Mouse (Mus musculus): Measurements from ENCODE around the gene Pvalb. TPM values are rescaled to one million over a fixed set of nuclear protein-coding genes. Genes with fewer than 3 reads are reported as not detected.

Gene Pvalb
- polyA plus RNA-seq, 1 experiment from 2014 or later = 0.50 TPM

- 84% methylated on average over 4 of the region's 5 CpGs for WGBS (ENCODE audit: insufficient replicate concordance)
These were observed 47.9 kb downstream of the Pvalb start for GRCm38 (mm10) chr15:78158335-78158734.

GRCm38 (mm10) chr15:78157824-78158223, 48.4 kb downstream of the Pvalb start:
- H3K4me1 ChIP-seq (ENCODE audit: control insufficient read depth, insufficient read depth, low read length) = no peaks in the 10 kb centered on the region
- no peak overlapping the region for H3K4me2 ChIP-seq
- no peak overlapping the region for H3K4me3 ChIP-seq (ENCODE audit: low read depth, low read length)
- 68% methylated on average over 4 of the region's 4 CpGs for WGBS (ENCODE audit: insufficient replicate concordance)
- no peak overlapping the region for H3K27ac ChIP-seq (ENCODE audit: low read depth, low read length)
- ATAC-seq (replicated peaks; ENCODE audit: insufficient number of reproducible peaks, low FRiP score, low TSS enrichment) = no peak
- no peaks in the 10 kb centered on the region for H3K36me3 ChIP-seq (ENCODE audit: control insufficient read depth, insufficient read depth, low read length)
- no peaks in the 10 kb centered on the region; the same call in 1 of the 2 replicates for H3K27me3 ChIP-seq (ENCODE audit: control insufficient read depth, insufficient read depth, low read length)
- no peaks in the 10 kb centered on the region for H3K9me3 ChIP-seq (replicated peaks; ENCODE audit: control insufficient read depth, low read length)
- H3K9ac ChIP-seq (ENCODE audit: low read depth, low read length) = no peak overlapping the region

More at GRCm38 (mm10) chr15:78158335-78158734, 47.9 kb downstream of the Pvalb start:
- H3K9ac ChIP-seq (ENCODE audit: low read depth, low read length) = no peak overlapping the region
- no peaks in the 10 kb centered on the region; the same call in 1 of the 2 replicates for H3K27me3 ChIP-seq (ENCODE audit: control insufficient read depth, insufficient read depth, low read length)
- no peak overlapping the region for H3K4me3 ChIP-seq (ENCODE audit: low read depth, low read length)
- no peak overlapping the region for H3K4me2 ChIP-seq
- no peaks in the 10 kb centered on the region for H3K4me1 ChIP-seq (ENCODE audit: control insufficient read depth, insufficient read depth, low read length)
- no peaks in the 10 kb centered on the region for H3K9me3 ChIP-seq (replicated peaks; ENCODE audit: control insufficient read depth, low read length)
- no peak for ATAC-seq (replicated peaks; ENCODE audit: insufficient number of reproducible peaks, low FRiP score, low TSS enrichment)
- no peaks in the 10 kb centered on the region for H3K36me3 ChIP-seq (ENCODE audit: control insufficient read depth, insufficient read depth, low read length)
- no peak overlapping the region for H3K27ac ChIP-seq (ENCODE audit: low read depth, low read length)

- H3K36me3 ChIP-seq (ENCODE audit: control insufficient read depth, insufficient read depth, low read length) = no peaks in the 10 kb centered on the region
- H3K9me3 ChIP-seq (replicated peaks; ENCODE audit: control insufficient read depth, low read length) = no peaks in the 10 kb centered on the region
- H3K4me1 ChIP-seq (ENCODE audit: control insufficient read depth, insufficient read depth, low read length) = no peaks in the 10 kb centered on the region
- WGBS (ENCODE audit: insufficient replicate concordance) = 78% methylated on average over 8 of the region's 8 CpGs
- no peak overlapping the region for H3K4me3 ChIP-seq (ENCODE audit: low read depth, low read length)
- ATAC-seq (replicated peaks; ENCODE audit: insufficient number of reproducible peaks, low FRiP score, low TSS enrichment) = no peak
- no peak overlapping the region for H3K9ac ChIP-seq (ENCODE audit: low read depth, low read length)
- no peaks in the 10 kb centered on the region; the same call in 1 of the 2 replicates for H3K27me3 ChIP-seq (ENCODE audit: control insufficient read depth, insufficient read depth, low read length)
- no peak overlapping the region for H3K4me2 ChIP-seq
- no peak overlapping the region for H3K27ac ChIP-seq (ENCODE audit: low read depth, low read length)
These were observed 48.9 kb downstream of the Pvalb start for GRCm38 (mm10) chr15:78157330-78157729.

GRCm38 (mm10) chr15:78155421-78155820, 50.8 kb downstream of the Pvalb start:
- Histone ChIP-seq H3K4me2 (no peak overlapping the region), H3K27me3 (ENCODE audit: control insufficient read depth, insufficient read depth, low read length) (no peaks in the 10 kb centered on the region; the same call in 1 of the 2 replicates), H3K9ac (ENCODE audit: low read depth, low read length) (no peak overlapping the region), H3K4me1 (ENCODE audit: control insufficient read depth, insufficient read depth, low read length) (no peaks in the 10 kb centered on the region), H3K4me3 (ENCODE audit: low read depth, low read length) (no peak overlapping the region), H3K9me3 (replicated peaks; ENCODE audit: control insufficient read depth, low read length) (no peaks in the 10 kb centered on the region), H3K36me3 (ENCODE audit: control insufficient read depth, insufficient read depth, low read length) (no peaks in the 10 kb centered on the region), H3K27ac (ENCODE audit: low read depth, low read length) (no peak overlapping the region)
- ATAC-seq (replicated peaks; ENCODE audit: insufficient number of reproducible peaks, low FRiP score, low TSS enrichment) = no peak
- WGBS (ENCODE audit: insufficient replicate concordance) = 76% methylated on average over 6 of the region's 6 CpGs

GRCm38 (mm10) chr15:78153045-78153775, 53.0 kb downstream of the Pvalb start:
- H3K9ac ChIP-seq (ENCODE audit: low read depth, low read length) = no peak overlapping the region

GRCm38 (mm10) chr15:78148565-78148964, 57.6 kb downstream of the Pvalb start:
- Histone ChIP-seq H3K9me3 (replicated peaks; ENCODE audit: control insufficient read depth, low read length) (no peaks in the 10 kb centered on the region), H3K27ac (ENCODE audit: low read depth, low read length) (no peak overlapping the region), H3K4me3 (ENCODE audit: low read depth, low read length) (no peak overlapping the region), H3K36me3 (ENCODE audit: control insufficient read depth, insufficient read depth, low read length) (no peaks in the 10 kb centered on the region), H3K9ac (ENCODE audit: low read depth, low read length) (no peak overlapping the region), H3K4me1 (ENCODE audit: control insufficient read depth, insufficient read depth, low read length) (no peaks in the 10 kb centered on the region), H3K4me2 (no peak overlapping the region), H3K27me3 (ENCODE audit: control insufficient read depth, insufficient read depth, low read length) (no peaks in the 10 kb centered on the region)
- 60% methylated on average over 7 of the region's 7 CpGs for WGBS (ENCODE audit: insufficient replicate concordance)
- no peak for ATAC-seq (replicated peaks; ENCODE audit: insufficient number of reproducible peaks, low FRiP score, low TSS enrichment)

More at GRCm38 (mm10) chr15:78153045-78153775, 53.0 kb downstream of the Pvalb start:
- Histone ChIP-seq H3K27me3 (ENCODE audit: control insufficient read depth, insufficient read depth, low read length) (no peaks in the 10 kb centered on the region; the same call in 1 of the 2 replicates), H3K27ac (ENCODE audit: low read depth, low read length) (no peak overlapping the region), H3K36me3 (ENCODE audit: control insufficient read depth, insufficient read depth, low read length) (no peaks in the 10 kb centered on the region), H3K9me3 (replicated peaks; ENCODE audit: control insufficient read depth, low read length) (no peaks in the 10 kb centered on the region), H3K4me3 (ENCODE audit: low read depth, low read length) (no peak overlapping the region), H3K4me2 (no peak overlapping the region), H3K4me1 (ENCODE audit: control insufficient read depth, insufficient read depth, low read length) (no peaks in the 10 kb centered on the region)
- 61% methylated on average over 11 of the region's 11 CpGs for WGBS (ENCODE audit: insufficient replicate concordance)
- no peak for ATAC-seq (replicated peaks; ENCODE audit: insufficient number of reproducible peaks, low FRiP score, low TSS enrichment)

Other genes starting within 250 kb of the Pvalb start
- 1.2 and 1.7 TPM in 2 replicates for gene Foxred2, start 249.7 kb downstream of the Pvalb start, polyA plus RNA-seq (2014; fragmentation: Nextera tagmentation; extraction: Ambion mirVana)
- gene Eif3d, start 235.6 kb downstream of the Pvalb start, polyA plus RNA-seq (2014; fragmentation: Nextera tagmentation; extraction: Ambion mirVana) = 188 TPM in 2 replicates
- gene Cacng2, start 86.4 kb downstream of the Pvalb start, polyA plus RNA-seq (2014; fragmentation: Nextera tagmentation; extraction: Ambion mirVana) = 0.06 and 0.10 TPM in 2 replicates
- 42.1 and 48.2 TPM in 2 replicates for gene Ift27, start 32.3 kb downstream of the Pvalb start, polyA plus RNA-seq (2014; fragmentation: Nextera tagmentation; extraction: Ambion mirVana)
- gene Ncf4, start 38.4 kb upstream of the Pvalb start, polyA plus RNA-seq (2014; fragmentation: Nextera tagmentation; extraction: Ambion mirVana) = 17.6 and 27.3 TPM in 2 replicates
- gene Csf2rb2, start 99.3 kb upstream of the Pvalb start, polyA plus RNA-seq (2014; fragmentation: Nextera tagmentation; extraction: Ambion mirVana) = 0.80 and 1.00 TPM in 2 replicates
- gene Csf2rb, start 119.4 kb upstream of the Pvalb start, polyA plus RNA-seq (2014; fragmentation: Nextera tagmentation; extraction: Ambion mirVana) = 6.5 and 6.6 TPM in 2 replicates
- not detected in 2 replicates for gene Tex33, start 189.5 kb upstream of the Pvalb start, polyA plus RNA-seq (2014; fragmentation: Nextera tagmentation; extraction: Ambion mirVana)
- gene Tst, start 199.5 kb upstream of the Pvalb start, polyA plus RNA-seq (2014; fragmentation: Nextera tagmentation; extraction: Ambion mirVana) = 9.6 and 13.5 TPM in 2 replicates
- gene Mpst, start 200.0 kb upstream of the Pvalb start, polyA plus RNA-seq (2014; fragmentation: Nextera tagmentation; extraction: Ambion mirVana) = 1.1 and 1.6 TPM in 2 replicates
- gene Kctd17, start 222.2 kb upstream of the Pvalb start, polyA plus RNA-seq (2014; fragmentation: Nextera tagmentation; extraction: Ambion mirVana) = 16.8 and 21.3 TPM in 2 replicates

Data from heart, embryonic 11.5 days (tissue).